Mouse (Mus musculus) liver, embryonic 14.5 days (tissue): ENCODE results near the gene Izumo1. TPM values are rescaled to one million over a fixed set of nuclear protein-coding genes. Genes with fewer than 3 reads are reported as not detected.
"Not testable (repeated sequence)": the region's sequence is repeated elsewhere in the genome, so short reads cannot be mapped to it uniquely, and the experiment has no call there.

Source experiments
- ATAC-seq: fragments of 200-750 bp; cut with Nextera tagmentation; 2 replicates; pipeline ENCODE4 v1.8.0; 2017; ENCODE audit warnings: moderate number of reproducible peaks, mild to moderate bottlenecking, moderate library complexity; ENCODE audit not compliant: insufficient read depth
- DNase-seq, 3 experiments: peaks; one replicate each; pipeline ENCODE4 v3.0.0-alpha.2; 2012 to 2013; ENCODE audit warnings: low read depth in 3 of 3, low spot score in 3 of 3
- H3K27ac ChIP-seq: fragments of 300-500 bp; sonication (generic); 2 replicates; pipeline ENCODE4 v1.5.1; 2014; ENCODE audit warnings: moderate library complexity, mild to moderate bottlenecking, control low read depth, inconsistent platforms
- H3K27me3 ChIP-seq: fragments of 300-500 bp; sonication (generic); 2 replicates; pipeline ENCODE4 v1.6.1; 2014; ENCODE audit warnings: mild to moderate bottlenecking, low read length, moderate library complexity; ENCODE audit not compliant: control insufficient read depth, insufficient read depth
- H3K36me3 ChIP-seq: fragments of 300-500 bp; sonication (generic); replicated peaks from 2 replicates; pipeline ENCODE4 v1.6.1; 2014; ENCODE audit warnings: low read depth; ENCODE audit not compliant: control insufficient read depth, insufficient read depth
- H3K4me1 ChIP-seq, 2 experiments: fragments of 200-500 bp in 1 of 2; fragments of 300-500 bp in 1 of 2; sonication (generic) in 1 of 2; replicated peaks; 2 replicates each; pipeline ENCODE4 v1.6.1; 2012 to 2014; ENCODE audit warnings: antibody characterized with exemption in 1 of 2, inconsistent platforms in 1 of 2, low read length in 1 of 2; ENCODE audit not compliant: control insufficient read depth in 2 of 2, insufficient read depth in 2 of 2
- H3K4me2 ChIP-seq: fragments of 300-500 bp; sonication (generic); 2 replicates; pipeline ENCODE4 v1.6.1; 2014; ENCODE audit warnings: low read depth, mild to moderate bottlenecking, control low read depth, moderate library complexity
- H3K4me3 ChIP-seq, 2 experiments: fragments of 200-500 bp in 1 of 2; fragments of 300-500 bp in 1 of 2; sonication (generic) in 1 of 2; 2 replicates each; pipeline ENCODE4 v1.5.1; 2012 to 2014; ENCODE audit warnings: low read depth in 2 of 2, low read length in 2 of 2, mild to moderate bottlenecking in 2 of 2, control low read depth in 1 of 2, inconsistent platforms in 1 of 2, moderate library complexity in 1 of 2; ENCODE audit not compliant: insufficient read depth in 1 of 2
- H3K9ac ChIP-seq: fragments of 300-500 bp; sonication (generic); replicated peaks from 2 replicates; pipeline ENCODE4 v1.6.1; 2014; ENCODE audit warnings: mild to moderate bottlenecking, control low read depth, moderate library complexity
- H3K9me3 ChIP-seq: fragments of 300-500 bp; sonication (generic); 2 replicates; pipeline ENCODE4 v1.6.1; 2016; ENCODE audit warnings: low read length, mixed read lengths; ENCODE audit not compliant: control insufficient read depth
- CTCF ChIP-seq: IDR thresholded peaks from 2 replicates; pipeline ENCODE4 v1.5.1; 2016; ENCODE audit warnings: antibody characterized with exemption, low read depth, control low read depth
- EP300 ChIP-seq: IDR thresholded peaks from 2 replicates; pipeline ENCODE4 v1.6.1; 2016; ENCODE audit warnings: antibody characterized with exemption, low read depth
- WGBS: fragments of 180-500 bp; shearing (Covaris S2); extraction: QIAGEN DNeasy Blood & Tissue Kit; methylation state at CpG from one replicate; pipeline ENCODE4 v1.1.7; 2014; ENCODE audit not compliant: insufficient replicate concordance; 5-methylcytosine and 5-hydroxymethylcytosine counted together
- polyA plus RNA-seq, 2 experiments: library from polyadenylated mRNA; depleted of rRNA in 1 of 2; stranded (reverse) in 1 of 2; unstranded in 1 of 2; fragments of >200 nt; fragmentation: Nextera tagmentation in 1 of 2; extraction: Ambion mirVana in 1 of 2; gene quantifications; 2 replicates each; pipeline versions ENCODE4 v1.2.1 to v1.2.3; 2012 to 2014

Izumo1 gene
- polyA plus RNA-seq, 2 experiments, result 0.15 TPM; not detected in 1

- no peaks in the 10 kb centered on the region for H3K27me3 ChIP-seq
- no peak overlapping the region for H3K27ac ChIP-seq
- H3K4me3 ChIP-seq, result no peak overlapping the region
- DNase-seq, result no peak
- no peak for TF ChIP-seq CTCF
- no peaks in the 10 kb centered on the region for H3K9me3 ChIP-seq
- WGBS, result 54% methylated on average over 6 of the region's 6 CpGs
- H3K36me3 ChIP-seq, result no peaks in the 10 kb centered on the region
- H3K4me1 ChIP-seq, result peaks cover 0 to 7% of the 10 kb centered on the region in 2 experiments; a peak in 1 of 4 replicates
- ATAC-seq, result no peak
- H3K4me2 ChIP-seq, result no peak overlapping the region
- H3K9ac ChIP-seq, result no peak overlapping the region
These were observed 23.4 kb downstream of the Izumo1 start for GRCm38 (mm10) chr7:45644872-45645590.

DNA sequence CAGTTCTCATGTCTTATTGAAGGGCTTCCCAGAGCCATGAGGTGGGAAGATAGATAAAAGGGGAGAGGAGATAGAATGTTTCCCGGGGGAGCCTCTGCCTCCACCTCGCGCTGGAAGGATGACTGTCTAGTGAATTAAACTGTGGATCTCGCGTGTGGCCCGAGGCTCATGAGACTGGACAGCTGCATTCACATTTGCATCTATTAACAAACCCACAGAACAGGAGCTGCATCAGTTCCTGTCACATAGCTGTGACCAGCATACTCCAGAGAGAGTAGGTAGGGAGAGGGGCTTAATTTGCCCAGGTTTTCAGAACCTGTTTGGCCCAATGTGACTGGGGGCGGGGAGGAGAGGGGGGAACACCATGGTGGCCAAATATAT is 24.0 kb downstream of the Izumo1 start:
- no peaks in the 10 kb centered on the region for H3K36me3 ChIP-seq
- no peak for ATAC-seq
- H3K4me2 ChIP-seq, result no peak overlapping the region
- WGBS, result 67% methylated on average over 7 of the region's 7 CpGs
- DNase-seq, result no peak
- peaks cover 0 to 7% of the 10 kb centered on the region in 2 experiments; a peak in 1 of 4 replicates for H3K4me1 ChIP-seq
- no peaks in the 10 kb centered on the region for H3K27me3 ChIP-seq
- TF ChIP-seq EP300 (no peak), CTCF (no peak)
- H3K27ac ChIP-seq, result no peak overlapping the region
- no peak overlapping the region for H3K4me3 ChIP-seq
- no peak overlapping the region for H3K9ac ChIP-seq
- no peaks in the 10 kb centered on the region for H3K9me3 ChIP-seq

- no peak overlapping the region for H3K4me3 ChIP-seq
- H3K9ac ChIP-seq, result no peak overlapping the region
- ATAC-seq (no peak), DNase-seq (no peak)
- TF ChIP-seq EP300 (no peak), CTCF (no peak)
- 64% methylated on average over 4 of the region's 4 CpGs for WGBS
- no peaks in the 10 kb centered on the region for H3K9me3 ChIP-seq
- peaks cover 0 to 7% of the 10 kb centered on the region in 2 experiments; a peak in 1 of 4 replicates for H3K4me1 ChIP-seq
- no peaks in the 10 kb centered on the region for H3K27me3 ChIP-seq
- no peak overlapping the region for H3K27ac ChIP-seq
- H3K36me3 ChIP-seq, result no peaks in the 10 kb centered on the region
- H3K4me2 ChIP-seq, result no peak overlapping the region
These were observed 25.1 kb downstream of the Izumo1 start for GRCm38 (mm10) chr7:45646671-45647070.

GRCm38 (mm10) chr7:45649351-45649750 is 27.7 kb downstream of the Izumo1 start:
- 57% methylated on average over 8 of the region's 8 CpGs for WGBS
- H3K36me3 ChIP-seq, result no peaks in the 10 kb centered on the region
- ATAC-seq, result no peak
- no peak for DNase-seq
- H3K9ac ChIP-seq, result no peak overlapping the region
- H3K27ac ChIP-seq, result no peak overlapping the region
- no peak overlapping the region for H3K4me3 ChIP-seq
- no peak overlapping the region for H3K4me2 ChIP-seq
- no peaks in the 10 kb centered on the region for H3K9me3 ChIP-seq
- peaks cover 0 to under 1% of the 10 kb centered on the region in 2 experiments; a peak in 2 of 4 replicates for H3K4me1 ChIP-seq
- H3K27me3 ChIP-seq, result no peaks in the 10 kb centered on the region
- TF ChIP-seq EP300, result no peak

DNA sequence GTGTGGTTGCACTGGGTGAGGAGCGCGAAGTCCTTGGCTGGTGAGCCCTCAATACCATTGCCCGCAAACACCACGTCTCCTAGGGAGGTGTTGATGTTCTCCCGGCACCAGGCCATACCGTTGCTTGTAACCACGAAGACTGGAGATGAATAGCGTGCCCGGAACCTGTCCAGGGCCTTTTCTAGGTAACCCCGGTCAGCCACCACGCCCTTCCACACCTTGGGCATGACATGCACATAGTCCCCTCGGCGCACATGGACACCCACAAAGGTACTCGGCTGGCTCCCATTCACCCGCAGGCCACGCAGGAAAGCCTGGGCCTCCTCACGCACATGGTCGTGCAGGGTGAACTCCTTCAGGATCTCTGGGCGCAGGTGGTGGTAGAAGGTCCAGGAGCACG is 28.9 kb downstream of the Izumo1 start:
- not testable (repeated sequence) for H3K27me3 ChIP-seq, ATAC-seq, H3K4me1 ChIP-seq, H3K9ac ChIP-seq, DNase-seq, H3K27ac ChIP-seq, H3K4me2 ChIP-seq, H3K36me3 ChIP-seq, H3K4me3 ChIP-seq, H3K9me3 ChIP-seq
- 83% methylated on average over 18 of the region's 20 CpGs for WGBS
